Mouse (Mus musculus): ENCODE data around the gene Eef1a2. TPM values are rescaled to one million over a fixed set of nuclear protein-coding genes. Genes with fewer than 3 reads are reported as not detected.

The Eef1a2 gene
- total RNA-seq, 2 experiments from 2014 or later, result 1,380 to 1,388 TPM

GRCm38 (mm10) chr2:181125726-181126455 lies 30.9 kb downstream of the Eef1a2 start:
- intact Hi-C loops (cut with DNase I), result no loop called here
- DNase-seq (ENCODE audit: extremely low spot score in 1 of 2, low spot score in 2 of 2), result no peak
- Histone ChIP-seq H3K27ac (peak overlapping the region; percentile 56), H3K4me3 (no peak overlapping the region)
- TF ChIP-seq CTCF (IDR thresholded peaks at IDR 0.05), result no peak

- no peak for TF ChIP-seq CTCF (IDR thresholded peaks at IDR 0.05)
- no peak overlapping the region for H3K4me3 ChIP-seq
- intact Hi-C loops (cut with DNase I), result no loop called here
- H3K27ac ChIP-seq, result peak overlapping the region; percentile 60
- no peak for DNase-seq (ENCODE audit: extremely low spot score in 1 of 2, low spot score in 2 of 2)
Observed at GRCm38 (mm10) chr2:181122642-181123041, 34.2 kb downstream of the Eef1a2 start.

- TF ChIP-seq CTCF (IDR thresholded peaks at IDR 0.05), result no peak
- intact Hi-C loops (cut with DNase I), result loop anchor here (2.0 kb wide), 2 partner anchors 22 to 30 kb away; no protein-coding TSS in a partner anchor
- peak overlapping the region; percentile 88 for H3K27ac ChIP-seq
- no peak overlapping the region for H3K4me3 ChIP-seq
- DNase-seq (ENCODE audit: extremely low spot score in 1 of 2, low spot score in 2 of 2), result no peak
Observed at GRCm38 (mm10) chr2:181120922-181121449, 35.8 kb downstream of the Eef1a2 start.

- intact Hi-C loops (cut with DNase I), result loop anchor here (2.0 kb wide), 2 partner anchors 23 to 31 kb away; no protein-coding TSS in a partner anchor
- no peak for TF ChIP-seq CTCF (IDR thresholded peaks at IDR 0.05)
- Histone ChIP-seq H3K4me3 (no peak overlapping the region), H3K27ac (peak overlapping the region; percentile 88)
- DNase-seq (ENCODE audit: extremely low spot score in 1 of 2, low spot score in 2 of 2), result peak; percentile 83 to 86
Observed at GRCm38 (mm10) chr2:181119952-181120351, 36.9 kb downstream of the Eef1a2 start.

GRCm38 (mm10) chr2:181116436-181116835 lies 40.4 kb downstream of the Eef1a2 start:
- intact Hi-C loops (cut with DNase I), result no loop called here
- TF ChIP-seq CTCF (IDR thresholded peaks at IDR 0.05), result no peak
- no peak overlapping the region for H3K4me3 ChIP-seq
- H3K27ac ChIP-seq, result peak overlapping the region; percentile 63
- DNase-seq (ENCODE audit: extremely low spot score in 1 of 2, low spot score in 2 of 2), result no peak

GRCm38 (mm10) chr2:181115367-181115766 lies 41.4 kb downstream of the Eef1a2 start:
- H3K27ac ChIP-seq, result peak overlapping the region; percentile 36; the same call in 1 of the 2 replicates
- intact Hi-C loops (cut with DNase I), result no loop called here
- TF ChIP-seq CTCF (IDR thresholded peaks at IDR 0.05), result no peak

GRCm38 (mm10) chr2:181113762-181114361 lies 43.0 kb downstream of the Eef1a2 start:
- no peak overlapping the region for H3K4me3 ChIP-seq
- intact Hi-C loops (cut with DNase I), result no loop called here
- peak in 1 of 2 experiments; percentile 51 for DNase-seq (ENCODE audit: extremely low spot score in 1 of 2, low spot score in 2 of 2)
- no peak for TF ChIP-seq CTCF (IDR thresholded peaks at IDR 0.05)
- H3K27ac ChIP-seq, result peak overlapping the region; percentile 29; the same call in 1 of the 2 replicates

More at GRCm38 (mm10) chr2:181115367-181115766, 41.4 kb downstream of the Eef1a2 start:
- no peak overlapping the region for H3K4me3 ChIP-seq
- DNase-seq (ENCODE audit: extremely low spot score in 1 of 2, low spot score in 2 of 2), result no peak

- DNase-seq (ENCODE audit: extremely low spot score in 1 of 2, low spot score in 2 of 2), result no peak
- TF ChIP-seq CTCF (IDR thresholded peaks at IDR 0.05), result peak; percentile 20
- intact Hi-C loops (cut with DNase I), result no loop called here
- no peak overlapping the region for H3K4me3 ChIP-seq
- H3K27ac ChIP-seq, result no peak overlapping the region
Observed at GRCm38 (mm10) chr2:181111665-181112064, 45.1 kb downstream of the Eef1a2 start.

GRCm38 (mm10) chr2:181104111-181104510 lies 52.7 kb downstream of the Eef1a2 start:
- DNase-seq (ENCODE audit: extremely low spot score in 1 of 2, low spot score in 2 of 2), result no peak
- Histone ChIP-seq H3K4me3 (no peak overlapping the region), H3K27ac (no peak overlapping the region)
- intact Hi-C loops (cut with DNase I), result no loop called here
- peak; percentile 41 for TF ChIP-seq CTCF (IDR thresholded peaks at IDR 0.05)

- TF ChIP-seq CTCF (IDR thresholded peaks at IDR 0.05), result no peak
- DNase-seq (ENCODE audit: extremely low spot score in 1 of 2, low spot score in 2 of 2), result no peak
- Histone ChIP-seq H3K4me3 (no peak overlapping the region), H3K27ac (no peak overlapping the region)
- intact Hi-C loops (cut with DNase I), result no loop called here
Observed at GRCm38 (mm10) chr2:181102161-181102560, 54.7 kb downstream of the Eef1a2 start.

- no peak for TF ChIP-seq CTCF (IDR thresholded peaks at IDR 0.05)
- intact Hi-C loops (cut with DNase I), result no loop called here
- Histone ChIP-seq H3K27ac (no peak overlapping the region), H3K4me3 (no peak overlapping the region)
- no peak for DNase-seq (ENCODE audit: extremely low spot score in 1 of 2, low spot score in 2 of 2)
Observed at GRCm38 (mm10) chr2:181101626-181102025, 55.2 kb downstream of the Eef1a2 start.

- no peak for TF ChIP-seq CTCF (IDR thresholded peaks at IDR 0.05)
- H3K27ac ChIP-seq, result no peak overlapping the region
- H3K4me3 ChIP-seq, result no peak overlapping the region
- no peak for DNase-seq (ENCODE audit: extremely low spot score in 1 of 2, low spot score in 2 of 2)
- intact Hi-C loops (cut with DNase I), result no loop called here
Observed at GRCm38 (mm10) chr2:181100087-181100486, 56.7 kb downstream of the Eef1a2 start.

Other genes with a start within 250 kb of the Eef1a2 start
- 10 to 100 TPM; 50.5 to 60.8 TPM for gene Ythdf1, start 236.1 kb downstream of the Eef1a2 start, total RNA-seq (2021)
- under 1 TPM in 1 of 2 experiments, not detected in 1; 0.23 TPM for gene Birc7, start 228.0 kb downstream of the Eef1a2 start, total RNA-seq (2021)
- 10 to 100 TPM; 38.9 to 44.7 TPM for gene Nkain4, start 202.3 kb downstream of the Eef1a2 start, total RNA-seq (2021)
- gene Arfgap1, start 189.8 kb downstream of the Eef1a2 start, total RNA-seq (2021), result 100 to 1,000 TPM; 135 to 155 TPM
- gene Col20a1, start 170.5 kb downstream of the Eef1a2 start, total RNA-seq (2021), result 1 to 10 TPM; 2.2 to 2.5 TPM
- gene Chrna4, start 113.5 kb downstream of the Eef1a2 start, total RNA-seq (2021), result 10 to 100 TPM; 34.8 to 36.0 TPM
- gene Kcnq2, start 21.7 kb downstream of the Eef1a2 start, total RNA-seq (2021), result 100 to 1,000 TPM; 275 to 280 TPM
- 10 to 100 TPM; 72.8 to 77.8 TPM for gene Ppdpf, start 30.2 kb upstream of the Eef1a2 start, total RNA-seq (2021)
- under 1 TPM in 1 of 2 experiments, not detected in 1; 0.11 TPM for gene Ptk6, start 45.8 kb upstream of the Eef1a2 start, total RNA-seq (2021)
- gene Srms, start 56.2 kb upstream of the Eef1a2 start, total RNA-seq (2021), result under 1 TPM; 0.25 to 0.26 TPM
- gene Fndc11, start 63.0 kb upstream of the Eef1a2 start, total RNA-seq (2021), result not detected
- 1 to 10 TPM; 2.3 to 4.3 TPM for gene Helz2, start 85.0 kb upstream of the Eef1a2 start, total RNA-seq (2021)
- 10 to 100 TPM; 27.1 to 27.3 TPM for gene Gmeb2, start 131.0 kb upstream of the Eef1a2 start, total RNA-seq (2021)
- gene Stmn3, start 157.5 kb upstream of the Eef1a2 start, total RNA-seq (2021), result 100 to 1,000 TPM; 633 to 653 TPM
- 10 to 100 TPM; 26.1 to 38.5 TPM for gene Rtel1, start 162.7 kb upstream of the Eef1a2 start, total RNA-seq (2021)
- 10 to 100 TPM; 80.3 to 80.5 TPM for gene Zgpat, start 207.9 kb upstream of the Eef1a2 start, total RNA-seq (2021)
- gene Arfrp1, start 208.4 kb upstream of the Eef1a2 start, total RNA-seq (2021), result 10 to 100 TPM; 45.2 to 51.2 TPM
- gene Lime1, start 223.1 kb upstream of the Eef1a2 start, total RNA-seq (2021), result 10 to 100 TPM; 43.1 to 45.2 TPM

All from left cerebral cortex, adult 2 months (tissue).